Mouse (Mus musculus) left cerebral cortex, adult 9 months (tissue): ENCODE results near the gene Gm19684.
"Not testable (repeated sequence)": the region's sequence is repeated elsewhere in the genome, so short reads cannot be mapped to it uniquely, and the experiment has no call there.

Experiments
- DNase-seq, 2 experiments: peaks; one replicate each; pipeline ENCODE4 v3.0.0; 2022; ENCODE audit warnings: low spot score in 2 of 2

The Gm19684 gene

GRCm38 (mm10) chr17:36131516-36132265 is 10.2 kb downstream of the Gm19684 start:
- DNase-seq: no peak

DNA sequence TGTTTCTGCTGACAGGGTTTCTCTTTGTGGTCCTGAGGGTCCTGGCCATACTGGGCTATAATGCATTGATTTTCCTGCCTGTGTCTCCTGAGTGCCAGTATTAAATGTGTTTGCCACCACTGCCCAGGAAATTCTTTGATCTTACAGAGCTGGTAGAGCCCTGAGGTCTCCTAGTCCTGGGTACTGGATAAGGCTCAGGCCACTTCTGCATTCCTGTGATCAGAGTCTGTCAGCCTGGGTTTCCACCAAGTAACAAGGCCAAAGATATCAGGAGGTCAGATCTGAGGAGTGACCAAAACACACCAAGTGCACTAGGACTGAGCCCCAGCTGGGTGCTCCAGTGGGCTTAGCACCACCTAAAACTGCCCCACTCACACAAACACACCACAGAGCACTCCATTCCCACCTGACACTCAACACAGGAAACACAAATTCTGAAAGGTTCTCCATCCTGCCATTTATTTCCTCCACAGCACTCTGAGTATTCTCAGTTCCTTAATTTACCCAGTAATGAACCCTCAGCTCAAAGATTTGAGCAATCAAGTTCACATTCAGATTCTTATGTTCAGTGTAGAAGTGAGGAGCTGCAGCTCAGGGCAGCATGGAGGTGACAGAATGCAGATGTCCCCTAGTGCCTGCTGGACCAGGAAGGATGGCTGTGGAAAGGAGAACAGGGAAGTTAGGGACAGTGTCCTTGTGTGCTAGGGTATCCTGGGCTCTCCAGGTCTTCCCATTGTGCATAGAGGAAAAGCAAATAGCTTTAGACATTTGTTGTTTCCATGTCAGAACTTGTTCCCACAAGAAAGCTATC is 14.1 kb downstream of the Gm19684 start:
- not testable (repeated sequence) for DNase-seq

DNA sequence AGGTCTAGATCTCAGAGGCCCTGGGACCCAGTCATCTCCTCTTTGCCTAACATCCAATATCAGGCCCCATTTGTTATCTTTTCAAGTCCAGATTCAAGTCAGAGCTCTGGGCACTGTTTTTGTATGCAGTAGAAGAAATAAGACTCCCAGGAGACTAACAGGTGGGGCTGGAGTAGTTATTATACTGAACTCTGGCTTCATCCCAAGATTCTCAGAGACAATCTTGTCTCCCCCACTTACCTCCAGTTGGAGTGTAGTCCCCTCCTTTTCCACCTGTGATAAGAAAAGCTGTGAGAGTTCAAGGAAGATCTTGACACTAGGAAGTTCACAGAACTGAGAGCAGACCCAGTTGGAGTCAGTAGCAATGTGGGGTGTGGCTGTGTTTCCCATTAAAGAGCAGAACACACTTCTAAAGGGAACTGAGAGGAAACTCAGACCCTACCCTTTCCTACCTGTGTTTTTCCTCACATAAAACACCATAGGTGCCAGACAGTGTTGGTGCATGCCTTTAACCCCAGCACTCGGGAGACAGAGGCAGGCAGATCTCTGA is 14.9 kb downstream of the Gm19684 start:
- not testable (repeated sequence) for DNase-seq

DNA sequence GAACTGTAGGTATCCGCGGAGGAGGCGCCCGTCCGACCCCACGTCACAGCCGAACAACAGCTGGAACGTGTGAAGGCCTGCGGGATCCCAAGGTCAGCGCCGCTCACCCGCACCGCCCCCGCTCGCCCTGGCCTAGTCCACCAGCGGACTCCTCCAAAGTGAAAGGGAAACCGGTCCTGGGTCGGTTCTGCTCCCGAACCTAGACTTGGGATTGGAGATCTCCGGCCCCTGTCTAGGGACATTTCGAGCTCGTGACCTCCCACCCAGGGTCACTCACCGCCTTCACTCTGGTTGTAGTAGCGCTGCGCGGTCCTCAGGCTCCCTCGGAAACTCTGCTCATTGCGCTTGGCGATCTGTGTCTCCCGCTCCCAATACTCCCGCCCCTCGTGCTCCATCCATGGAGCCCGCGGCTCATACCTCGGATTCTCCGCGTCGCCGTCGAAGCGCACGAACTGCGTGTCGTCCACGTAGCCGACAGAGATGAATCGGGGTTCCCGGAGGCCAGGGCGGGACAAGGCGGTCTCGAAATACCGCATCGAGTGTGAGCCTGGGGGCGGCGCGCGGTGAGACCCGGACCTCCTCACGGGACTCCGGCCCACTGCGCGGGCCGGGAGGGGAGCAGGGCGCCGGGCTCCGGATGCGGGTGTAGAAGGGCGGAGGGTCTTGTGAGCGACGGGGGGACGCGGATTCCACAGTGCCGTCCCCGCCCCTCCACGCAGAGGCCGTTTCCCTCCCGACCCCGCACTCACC is 23.8 kb downstream of the Gm19684 start:
- no peak for DNase-seq

GRCm38 (mm10) chr17:36145861-36146156 is 24.3 kb downstream of the Gm19684 start:
- DNase-seq: not testable (repeated sequence)

GRCm38 (mm10) chr17:36146937-36147336 is 25.5 kb downstream of the Gm19684 start:
- DNase-seq: not testable (repeated sequence)

DNA sequence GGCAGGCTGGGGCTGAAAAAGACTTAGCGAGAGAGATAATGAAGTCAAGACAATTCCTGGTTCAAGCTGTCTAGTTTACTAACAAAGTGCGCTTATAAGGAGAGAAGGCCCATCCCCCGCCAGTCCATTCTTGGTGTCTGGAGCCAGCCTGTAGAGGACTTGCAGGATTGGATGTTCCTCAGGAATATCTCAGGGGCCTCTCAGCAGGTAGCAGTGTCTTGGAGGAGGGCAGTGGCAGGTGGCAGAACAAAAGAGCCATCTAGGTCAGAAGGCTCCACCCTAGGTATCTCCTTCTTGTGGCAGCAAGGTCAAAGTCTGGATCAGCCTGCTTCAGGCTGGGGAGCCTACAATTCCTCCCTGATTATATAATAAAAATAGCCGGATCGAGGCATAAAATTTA is 27.0 kb downstream of the Gm19684 start:
- DNase-seq: not testable (repeated sequence)

DNA sequence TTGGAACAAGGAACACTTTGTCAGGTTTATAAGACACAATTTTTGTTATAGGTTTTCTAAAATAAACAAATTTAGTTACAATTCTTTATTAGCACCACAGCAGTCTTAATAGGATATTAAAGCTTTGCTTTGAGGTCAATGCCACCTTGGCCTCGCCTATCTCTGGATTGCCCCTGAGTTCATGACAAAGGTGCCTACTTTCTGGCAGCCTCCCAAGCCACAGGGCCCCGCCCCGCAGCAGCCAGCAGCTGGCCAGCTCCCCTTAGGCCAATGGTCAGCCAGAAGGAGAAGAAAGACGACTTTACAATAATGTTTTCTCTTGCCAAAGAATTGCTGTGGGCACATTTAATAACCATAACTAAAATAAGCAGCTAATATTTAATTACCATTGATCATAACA is 29.7 kb downstream of the Gm19684 start:
- DNase-seq: not testable (repeated sequence)

DNA sequence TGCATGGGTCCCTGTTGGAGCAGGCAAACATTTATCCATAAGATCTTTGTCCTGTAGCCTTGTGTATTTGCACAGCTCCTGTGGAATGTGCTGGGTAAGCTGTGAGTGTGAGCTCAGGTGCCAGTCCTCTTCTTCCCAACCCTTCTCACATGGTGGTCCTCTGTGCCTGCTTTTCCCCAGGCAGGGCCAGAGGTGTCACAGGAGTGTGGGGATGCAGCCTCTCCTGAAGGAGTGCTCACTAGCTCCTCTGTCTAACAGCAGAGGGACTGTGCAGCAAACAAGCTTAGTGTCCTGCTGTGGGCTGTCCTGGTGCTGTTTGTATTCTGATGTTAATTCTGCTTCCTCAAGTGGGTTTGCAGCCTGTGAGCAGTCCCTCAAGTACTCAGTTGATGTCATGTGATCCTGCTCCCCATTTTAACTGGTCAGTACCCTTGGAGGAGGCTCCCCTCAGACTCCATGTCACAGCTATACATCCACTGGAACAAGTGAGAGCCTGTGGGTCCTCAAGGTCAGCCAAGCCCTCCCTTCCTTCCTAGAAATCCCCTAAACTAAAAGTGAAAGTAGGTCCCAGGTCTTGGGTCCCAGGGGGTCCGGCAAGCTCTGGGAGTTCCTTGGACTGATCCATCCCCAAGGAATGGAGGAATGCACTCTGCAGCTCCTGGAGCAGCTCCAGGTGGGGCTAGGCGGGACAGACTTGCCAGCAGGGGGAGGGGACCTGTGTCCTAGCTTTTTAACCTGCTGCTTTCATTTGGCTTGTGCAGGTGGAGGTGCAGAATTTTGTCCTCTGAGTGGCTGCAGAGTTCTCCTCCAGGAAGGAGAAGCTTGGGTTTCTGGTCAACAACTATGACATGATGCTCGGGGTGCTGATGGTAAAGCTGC is 33.0 kb downstream of the Gm19684 start:
- DNase-seq: no peak

DNA sequence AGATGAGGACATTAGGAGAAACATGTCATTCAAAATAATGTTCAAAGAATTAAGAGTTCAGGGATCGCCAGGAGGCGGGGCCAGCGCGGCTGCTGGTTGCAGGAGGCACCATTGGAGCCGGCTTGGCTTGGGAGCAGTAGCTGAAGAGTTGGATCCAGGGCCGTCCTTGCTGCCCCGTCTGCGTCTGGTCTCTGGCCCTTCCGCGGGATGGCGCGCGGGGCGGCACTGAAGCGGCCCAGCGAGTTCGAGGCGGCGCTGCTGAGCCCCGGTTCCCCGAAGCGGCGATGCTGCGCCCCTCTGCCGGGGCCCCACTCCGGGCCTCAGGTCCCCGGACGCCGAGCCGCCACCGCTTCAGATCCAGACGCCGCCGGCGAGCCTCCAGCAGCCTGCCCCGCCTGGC is 36.3 kb downstream of the Gm19684 start:
- not testable (repeated sequence) for DNase-seq

DNA sequence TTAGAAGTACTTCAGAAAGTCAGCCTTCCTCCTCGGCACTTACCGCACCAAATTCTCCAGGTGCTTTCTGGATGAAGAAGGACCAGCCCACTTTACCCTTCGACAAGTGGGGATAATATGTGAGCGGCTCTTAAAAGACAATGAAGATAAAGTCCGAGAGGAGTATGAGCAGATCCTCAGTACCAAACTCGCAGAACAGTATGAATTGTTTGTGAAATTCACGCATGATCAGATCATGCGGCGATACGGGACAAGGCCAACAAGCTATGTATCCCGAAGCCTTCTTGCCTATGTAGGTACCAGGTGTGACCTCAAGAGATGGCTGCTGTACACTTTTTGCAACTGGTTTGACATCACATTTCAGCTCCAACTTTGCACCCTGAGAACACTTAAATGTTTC is 36.8 kb downstream of the Gm19684 start:
- DNase-seq: not testable (repeated sequence)

DNA sequence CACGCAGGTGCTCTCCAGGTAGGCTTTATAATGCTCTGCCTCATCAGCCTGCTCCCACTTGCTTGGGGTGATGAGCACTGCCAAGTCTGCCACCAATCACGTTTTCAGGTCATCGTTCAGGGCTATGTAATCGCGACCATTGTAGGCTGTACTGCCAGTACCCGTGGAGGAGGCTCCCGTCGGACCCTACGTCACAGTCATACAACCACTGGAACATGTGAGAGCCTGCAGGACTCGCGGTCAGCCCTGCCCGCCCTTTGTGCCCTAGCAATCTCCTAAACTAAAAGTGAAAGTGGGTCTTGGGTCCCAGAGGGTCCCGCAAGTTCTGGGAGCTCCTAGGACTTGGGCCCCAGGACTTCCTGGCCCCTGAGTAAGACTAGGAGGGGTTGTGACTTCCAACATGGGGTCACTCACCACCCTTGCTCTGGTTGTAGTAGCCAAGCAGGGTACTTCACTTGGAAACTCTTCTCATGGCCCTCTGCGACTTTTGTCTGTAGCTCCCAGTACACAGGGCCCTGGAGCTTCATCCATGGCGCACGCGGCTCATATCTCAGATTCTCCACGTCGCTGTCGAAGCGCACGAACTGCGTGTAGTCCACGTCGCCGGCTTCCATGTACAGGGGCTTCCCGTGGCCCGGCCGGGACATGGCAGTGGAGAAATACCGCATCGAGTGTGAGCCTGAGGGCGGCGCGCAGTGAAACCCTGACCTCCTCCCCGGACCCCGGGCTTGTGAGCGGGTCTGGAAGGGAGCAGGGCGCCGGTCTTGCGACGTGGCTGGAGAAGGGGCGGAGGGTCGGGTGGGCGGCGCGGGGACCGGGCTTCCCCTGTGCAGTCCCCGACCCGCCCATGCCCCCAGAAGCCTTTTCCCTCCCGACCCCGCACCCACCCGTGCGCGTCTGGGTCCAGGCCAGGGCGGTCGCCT is 39.9 kb downstream of the Gm19684 start:
- DNase-seq: no peak

- not testable (repeated sequence) for DNase-seq
Observed at GRCm38 (mm10) chr17:36166901-36167300, 45.4 kb downstream of the Gm19684 start.

GRCm38 (mm10) chr17:36167306-36168038 is 46.0 kb downstream of the Gm19684 start:
- DNase-seq: no peak

DNA sequence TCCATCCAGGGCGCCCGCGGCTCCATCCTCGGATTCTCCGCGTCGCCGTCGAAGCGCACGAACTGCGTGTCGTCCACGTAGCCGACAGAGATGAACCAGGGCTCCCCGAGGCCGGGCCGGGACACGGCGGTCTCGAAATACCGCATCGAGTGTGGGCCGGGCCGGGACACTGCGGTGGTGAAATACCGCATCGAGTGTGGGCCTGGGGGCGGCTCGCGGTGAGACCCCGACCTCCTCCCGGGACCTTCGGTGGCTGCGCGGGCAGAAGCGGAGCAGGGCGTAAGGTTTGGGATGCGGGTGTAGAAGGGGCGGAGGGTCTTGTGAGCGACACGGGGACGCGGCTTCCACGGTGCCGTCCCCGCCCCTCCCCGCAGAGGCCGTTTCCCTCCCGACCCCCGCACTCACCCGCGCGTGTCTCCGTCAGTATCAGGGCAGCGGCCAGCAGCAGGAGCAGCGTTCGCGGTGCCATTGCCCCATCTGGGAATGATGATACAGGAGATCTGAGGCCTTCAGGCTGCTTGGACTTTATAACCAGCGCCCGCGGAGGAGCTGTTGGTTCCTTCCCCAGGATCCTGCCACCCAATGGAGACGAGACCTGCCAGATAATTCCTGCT is 46.7 kb downstream of the Gm19684 start, which contains the start of gene Gm8909:
Gene Gm8909, minus strand, starts transcription at position 499 of the 614 bp plus-strand sequence.
- DNase-seq: no peak

DNA sequence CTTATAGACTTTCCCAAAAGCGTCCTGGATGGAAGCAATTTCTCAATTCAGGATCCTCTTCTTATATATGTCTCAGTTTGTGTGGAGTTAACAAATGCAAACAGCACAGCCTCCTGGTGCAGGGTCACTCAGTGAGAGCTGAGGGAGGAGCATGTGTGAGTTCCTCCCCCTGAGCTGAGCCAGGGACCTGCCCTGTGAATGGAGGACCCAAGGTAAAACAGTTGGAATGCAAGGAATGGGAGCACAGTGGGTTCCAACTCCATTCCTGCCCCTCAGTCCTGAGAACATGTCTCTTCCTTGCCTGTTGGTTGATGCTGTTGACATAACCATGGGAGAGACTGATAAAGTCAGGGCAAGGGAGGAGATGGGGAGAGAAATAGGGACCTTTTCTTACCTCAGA is 47.6 kb downstream of the Gm19684 start:
- DNase-seq: not testable (repeated sequence)

- no peak for DNase-seq
Observed at GRCm38 (mm10) chr17:36169753-36170152, 48.3 kb downstream of the Gm19684 start.

DNA sequence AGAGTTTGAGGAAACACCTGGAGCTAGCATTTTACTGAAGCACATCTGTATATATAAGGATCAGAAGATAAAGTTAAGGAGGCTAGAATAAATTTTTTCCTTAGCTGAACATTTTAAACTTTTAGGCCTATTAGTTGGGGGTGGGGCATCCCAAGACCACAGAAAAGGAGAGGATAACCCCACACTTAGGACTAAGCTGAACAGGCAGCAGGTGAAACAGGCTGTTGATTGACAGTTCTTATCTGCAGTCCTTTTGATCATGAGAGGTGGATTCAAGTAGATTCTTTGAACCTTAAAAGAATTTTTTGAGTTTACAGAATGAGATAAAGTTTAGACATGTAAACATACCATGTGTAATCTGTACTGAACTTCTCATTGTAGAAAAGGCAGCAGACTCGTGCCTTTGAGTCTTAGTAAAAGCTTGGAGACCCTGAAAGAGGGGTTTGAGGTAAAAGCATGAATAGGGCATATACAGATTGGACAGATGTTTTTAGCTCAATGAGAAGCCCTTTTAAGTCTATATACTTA is 48.9 kb downstream of the Gm19684 start:
- no peak for DNase-seq
